Mouse (Mus musculus) activated CD4-positive, CD25-positive, alpha-beta regulatory T cell, adult 9 weeks (primary cell): ENCODE data around the gene Gm13278. TPM values are rescaled to one million over a fixed set of nuclear protein-coding genes. Genes with fewer than 3 reads are reported as not detected.

Source experiments
- polyA plus RNA-seq: library from polyadenylated mRNA; unstranded; fragments of 100-300 nt; shearing (Covaris generic); gene quantifications from one replicate; pipeline ENCODE4 v1.2.1, GENCODE M21; 2017

Gm13278 gene
- polyA plus RNA-seq = not detected

DNA sequence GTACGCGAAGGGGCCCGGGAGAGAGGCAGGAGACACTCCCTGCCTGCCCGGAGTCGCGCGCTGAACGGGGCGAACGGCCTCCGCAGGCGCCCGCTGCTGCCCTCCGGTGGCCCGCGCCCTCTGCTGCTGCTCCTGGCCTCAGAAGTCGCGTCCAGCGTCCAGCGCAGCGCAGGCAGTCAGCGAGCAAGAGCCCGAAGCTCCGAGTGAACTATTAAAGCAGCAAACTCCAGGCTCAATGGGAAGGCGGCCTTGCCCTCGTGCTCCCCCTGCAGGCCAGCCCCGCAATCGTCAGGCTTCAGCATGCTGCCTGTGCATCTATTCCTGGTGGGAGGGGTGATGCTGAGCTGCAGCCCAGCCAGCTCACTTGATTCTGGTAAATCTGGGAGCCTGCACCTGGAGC is at the start of gene Gm13278:
TSS of gene Gm13278 (plus strand) at position 301 of the 400 bp plus-strand sequence.

DNA sequence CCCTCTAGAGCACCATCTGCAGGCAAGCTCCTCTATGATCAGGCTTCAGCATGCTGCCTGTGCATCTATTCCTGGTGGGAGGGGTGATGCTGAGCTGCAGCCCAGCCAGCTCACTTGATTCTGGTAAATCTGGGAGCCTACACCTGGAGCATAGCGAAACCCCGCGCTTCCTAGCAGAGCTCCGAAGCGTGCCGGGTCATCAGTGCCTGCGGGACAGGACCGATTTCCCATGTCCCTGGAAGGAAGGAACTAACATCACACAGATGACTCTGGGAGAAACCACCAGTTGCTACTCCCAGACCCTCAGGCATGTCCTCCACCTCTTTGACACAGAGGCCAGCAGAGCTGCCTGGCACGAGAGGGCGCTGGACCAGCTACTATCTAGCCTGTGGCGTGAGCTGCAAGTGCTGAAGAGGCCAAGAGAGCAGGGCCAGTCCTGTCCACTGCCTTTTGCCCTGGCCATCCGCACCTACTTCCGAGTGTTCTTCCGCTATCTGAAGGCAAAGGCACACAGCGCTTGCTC is 36.5 kb upstream of the Gm13278 start, which contains the start of gene Gm13271:
TSS of gene Gm13271 (plus strand) at position 51 of the 523 bp plus-strand sequence.

DNA sequence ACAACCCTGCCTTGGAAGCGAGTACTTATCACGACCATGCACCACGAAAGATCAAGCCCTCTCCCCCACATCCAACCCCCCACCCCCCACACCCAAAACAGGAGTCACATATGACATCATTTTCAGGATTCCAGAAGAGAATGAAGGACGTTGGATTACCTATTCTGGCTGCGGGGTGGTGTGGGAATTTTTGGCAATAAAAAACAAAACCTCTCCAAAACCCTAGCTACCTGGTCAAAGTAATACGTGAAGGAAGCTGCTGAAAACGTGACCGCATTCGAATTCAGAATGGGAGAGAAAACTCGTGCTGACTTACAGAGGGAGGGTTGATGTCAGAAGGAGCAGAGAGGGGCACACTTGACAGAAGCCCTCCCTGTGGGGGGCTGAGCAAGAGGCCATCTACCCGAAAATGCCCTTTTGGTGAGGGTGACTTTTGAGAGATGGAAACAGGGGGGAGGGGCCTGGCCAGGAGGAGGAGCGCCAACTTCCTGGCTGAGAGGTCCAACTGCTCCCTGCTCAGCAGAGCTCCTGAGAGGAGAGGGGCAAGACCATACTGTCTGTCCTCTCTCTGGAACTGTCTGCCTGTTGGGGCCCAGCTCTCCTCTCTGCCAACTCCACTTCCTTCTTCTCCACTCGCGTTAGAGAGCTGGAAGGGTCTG is 31.6 kb upstream of the Gm13278 start, which contains the start of gene Gm13283:
TSS of gene Gm13283 (plus strand) at position 510 of the 659 bp plus-strand sequence.

DNA sequence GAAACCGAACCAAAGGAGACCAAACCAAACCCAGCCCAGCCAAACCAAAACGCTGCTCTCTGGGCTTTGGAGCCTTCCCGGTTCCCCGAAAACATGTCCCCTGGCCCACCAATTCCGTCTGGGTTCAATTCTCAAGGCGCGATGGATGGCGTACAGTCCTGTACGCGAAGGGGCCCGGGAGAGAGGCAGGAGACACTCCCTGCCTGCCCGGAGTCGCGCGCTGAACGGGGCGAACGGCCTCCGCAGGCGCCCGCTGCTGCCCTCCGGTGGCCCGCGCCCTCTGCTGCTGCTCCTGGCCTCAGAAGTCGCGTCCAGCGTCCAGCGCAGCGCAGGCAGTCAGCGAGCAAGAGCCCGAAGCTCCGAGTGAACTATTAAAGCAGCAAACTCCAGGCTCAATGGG is 17.8 kb upstream of the Gm13278 start, which contains the start of gene Gm13290:
TSS of gene Gm13290 (plus strand) at position 301 of the 400 bp plus-strand sequence.

DNA sequence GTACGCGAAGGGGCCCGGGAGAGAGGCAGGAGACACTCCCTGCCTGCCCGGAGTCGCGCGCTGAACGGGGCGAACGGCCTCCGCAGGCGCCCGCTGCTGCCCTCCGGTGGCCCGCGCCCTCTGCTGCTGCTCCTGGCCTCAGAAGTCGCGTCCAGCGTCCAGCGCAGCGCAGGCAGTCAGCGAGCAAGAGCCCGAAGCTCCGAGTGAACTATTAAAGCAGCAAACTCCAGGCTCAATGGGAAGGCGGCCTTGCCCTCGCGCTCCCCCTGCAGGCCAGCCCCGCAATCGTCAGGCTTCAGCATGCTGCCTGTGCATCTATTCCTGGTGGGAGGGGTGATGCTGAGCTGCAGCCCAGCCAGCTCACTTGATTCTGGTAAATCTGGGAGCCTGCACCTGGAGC is 14.7 kb upstream of the Gm13278 start, which contains the start of gene Gm13289:
TSS of gene Gm13289 (plus strand) at position 301 of the 400 bp plus-strand sequence.

DNA sequence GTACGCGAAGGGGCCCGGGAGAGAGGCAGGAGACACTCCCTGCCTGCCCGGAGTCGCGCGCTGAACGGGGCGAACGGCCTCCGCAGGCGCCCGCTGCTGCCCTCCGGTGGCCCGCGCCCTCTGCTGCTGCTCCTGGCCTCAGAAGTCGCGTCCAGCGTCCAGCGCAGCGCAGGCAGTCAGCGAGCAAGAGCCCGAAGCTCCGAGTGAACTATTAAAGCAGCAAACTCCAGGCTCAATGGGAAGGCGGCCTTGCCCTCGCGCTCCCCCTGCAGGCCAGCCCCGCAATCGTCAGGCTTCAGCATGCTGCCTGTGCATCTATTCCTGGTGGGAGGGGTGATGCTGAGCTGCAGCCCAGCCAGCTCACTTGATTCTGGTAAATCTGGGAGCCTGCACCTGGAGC is 11.8 kb upstream of the Gm13278 start, which contains the start of gene Gm13272:
TSS of gene Gm13272 (plus strand) at position 301 of the 400 bp plus-strand sequence.

DNA sequence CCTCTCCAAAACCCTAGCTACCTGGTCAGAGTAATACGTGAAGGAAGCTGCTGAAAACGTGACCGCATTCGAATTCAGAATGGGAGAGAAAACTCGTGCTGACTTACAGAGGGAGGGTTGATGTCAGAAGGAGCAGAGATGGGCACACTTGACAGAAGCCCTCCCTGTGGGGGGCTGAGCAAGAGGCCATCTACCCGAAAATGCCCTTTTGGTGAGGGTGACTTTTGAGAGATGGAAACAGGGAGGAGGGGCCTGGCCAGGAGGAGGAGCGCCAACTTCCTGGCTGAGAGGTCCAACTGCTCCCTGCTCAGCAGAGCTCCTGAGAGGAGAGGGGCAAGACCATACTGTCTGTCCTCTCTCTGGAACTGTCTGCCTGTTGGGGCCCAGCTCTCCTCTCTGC is 9.5 kb upstream of the Gm13278 start, which contains the start of gene Ifnz:
TSS of gene Ifnz (plus strand) at position 301 of the 400 bp plus-strand sequence.

DNA sequence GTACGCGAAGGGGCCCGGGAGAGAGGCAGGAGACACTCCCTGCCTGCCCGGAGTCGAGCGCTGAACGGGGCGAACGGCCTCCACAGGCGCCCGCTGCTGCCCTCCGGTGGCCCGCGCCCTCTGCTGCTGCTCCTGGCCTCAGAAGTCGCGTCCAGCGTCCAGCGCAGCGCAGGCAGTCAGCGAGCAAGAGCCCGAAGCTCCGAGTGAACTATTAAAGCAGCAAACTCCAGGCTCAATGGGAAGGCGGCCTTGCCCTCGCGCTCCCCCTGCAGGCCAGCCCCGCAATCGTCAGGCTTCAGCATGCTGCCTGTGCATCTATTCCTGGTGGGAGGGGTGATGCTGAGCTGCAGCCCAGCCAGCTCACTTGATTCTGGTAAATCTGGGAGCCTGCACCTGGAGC is 5.9 kb upstream of the Gm13278 start, which contains the start of gene Gm13276:
TSS of gene Gm13276 (plus strand) at position 301 of the 400 bp plus-strand sequence.

DNA sequence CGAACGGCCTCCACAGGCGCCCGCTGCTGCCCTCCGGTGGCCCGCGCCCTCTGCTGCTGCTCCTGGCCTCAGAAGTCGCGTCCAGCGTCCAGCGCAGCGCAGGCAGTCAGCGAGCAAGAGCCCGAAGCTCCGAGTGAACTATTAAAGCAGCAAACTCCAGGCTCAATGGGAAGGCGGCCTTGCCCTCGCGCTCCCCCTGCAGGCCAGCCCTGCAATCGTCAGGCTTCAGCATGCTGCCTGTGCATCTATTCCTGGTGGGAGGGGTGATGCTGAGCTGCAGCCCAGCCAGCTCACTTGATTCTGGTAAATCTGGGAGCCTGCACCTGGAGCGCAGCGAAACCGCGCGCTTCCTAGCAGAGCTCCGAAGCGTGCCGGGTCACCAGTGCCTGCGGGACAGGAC is 2.9 kb upstream of the Gm13278 start, which contains the start of gene Gm13277:
TSS of gene Gm13277 (plus strand) at position 231 of the 400 bp plus-strand sequence.

DNA sequence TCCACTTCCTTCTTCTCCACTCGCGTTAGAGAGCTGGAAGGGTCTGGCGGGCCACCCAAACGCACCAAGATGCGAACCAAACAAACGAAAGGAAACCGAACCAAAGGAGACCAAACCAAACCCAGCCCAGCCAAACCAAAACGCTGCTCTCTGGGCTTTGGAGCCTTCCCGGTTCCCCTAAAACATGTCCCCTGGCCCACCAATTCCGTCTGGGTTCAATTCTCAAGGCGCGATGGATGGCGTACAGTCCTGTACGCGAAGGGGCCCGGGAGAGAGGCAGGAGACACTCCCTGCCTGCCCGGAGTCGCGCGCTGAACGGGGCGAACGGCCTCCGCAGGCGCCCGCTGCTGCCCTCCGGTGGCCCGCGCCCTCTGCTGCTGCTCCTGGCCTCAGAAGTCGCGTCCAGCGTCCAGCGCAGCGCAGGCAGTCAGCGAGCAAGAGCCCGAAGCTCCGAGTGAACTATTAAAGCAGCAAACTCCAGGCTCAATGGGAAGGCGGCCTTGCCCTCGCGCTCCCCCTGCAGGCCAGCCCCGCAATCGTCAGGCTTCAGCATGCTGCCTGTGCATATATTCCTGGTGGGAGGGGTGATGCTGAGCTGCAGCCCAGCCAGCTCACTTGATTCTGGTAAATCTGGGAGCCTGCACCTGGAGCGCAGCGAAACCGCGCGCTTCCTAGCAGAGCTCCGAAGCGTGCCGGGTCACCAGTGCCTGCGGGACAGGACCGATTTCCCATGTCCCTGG is 2.8 kb downstream of the Gm13278 start, which contains the start of gene Gm13275:
TSS of gene Gm13275 (plus strand) at position 552 of the 740 bp plus-strand sequence.

DNA sequence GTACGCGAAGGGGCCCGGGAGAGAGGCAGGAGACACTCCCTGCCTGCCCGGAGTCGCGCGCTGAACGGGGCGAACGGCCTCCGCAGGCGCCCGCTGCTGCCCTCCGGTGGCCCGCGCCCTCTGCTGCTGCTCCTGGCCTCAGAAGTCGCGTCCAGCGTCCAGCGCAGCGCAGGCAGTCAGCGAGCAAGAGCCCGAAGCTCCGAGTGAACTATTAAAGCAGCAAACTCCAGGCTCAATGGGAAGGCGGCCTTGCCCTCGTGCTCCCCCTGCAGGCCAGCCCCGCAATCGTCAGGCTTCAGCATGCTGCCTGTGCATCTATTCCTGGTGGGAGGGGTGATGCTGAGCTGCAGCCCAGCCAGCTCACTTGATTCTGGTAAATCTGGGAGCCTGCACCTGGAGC is 5.7 kb downstream of the Gm13278 start, which contains the start of gene Gm13279:
TSS of gene Gm13279 (plus strand) at position 301 of the 400 bp plus-strand sequence.

DNA sequence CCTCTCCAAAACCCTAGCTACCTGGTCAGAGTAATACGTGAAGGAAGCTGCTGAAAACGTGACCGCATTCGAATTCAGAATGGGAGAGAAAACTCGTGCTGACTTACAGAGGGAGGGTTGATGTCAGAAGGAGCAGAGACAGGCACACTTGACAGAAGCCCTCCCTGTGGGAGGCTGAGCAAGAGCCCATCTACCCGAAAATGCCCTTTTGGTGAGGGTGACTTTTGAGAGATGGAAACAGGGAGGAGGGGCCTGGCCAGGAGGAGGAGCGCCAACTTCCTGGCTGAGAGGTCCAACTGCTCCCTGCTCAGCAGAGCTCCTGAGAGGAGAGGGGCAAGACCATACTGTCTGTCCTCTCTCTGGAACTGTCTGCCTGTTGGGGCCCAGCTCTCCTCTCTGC is 8.0 kb downstream of the Gm13278 start, which contains the start of gene Gm13285:
TSS of gene Gm13285 (plus strand) at position 301 of the 400 bp plus-strand sequence.

DNA sequence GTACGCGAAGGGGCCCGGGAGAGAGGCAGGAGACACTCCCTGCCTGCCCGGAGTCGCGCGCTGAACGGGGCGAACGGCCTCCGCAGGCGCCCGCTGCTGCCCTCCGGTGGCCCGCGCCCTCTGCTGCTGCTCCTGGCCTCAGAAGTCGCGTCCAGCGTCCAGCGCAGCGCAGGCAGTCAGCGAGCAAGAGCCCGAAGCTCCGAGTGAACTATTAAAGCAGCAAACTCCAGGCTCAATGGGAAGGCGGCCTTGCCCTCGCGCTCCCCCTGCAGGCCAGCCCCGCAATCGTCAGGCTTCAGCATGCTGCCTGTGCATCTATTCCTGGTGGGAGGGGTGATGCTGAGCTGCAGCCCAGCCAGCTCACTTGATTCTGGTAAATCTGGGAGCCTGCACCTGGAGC is 11.6 kb downstream of the Gm13278 start, which contains the start of gene Gm13287:
TSS of gene Gm13287 (plus strand) at position 301 of the 400 bp plus-strand sequence.

DNA sequence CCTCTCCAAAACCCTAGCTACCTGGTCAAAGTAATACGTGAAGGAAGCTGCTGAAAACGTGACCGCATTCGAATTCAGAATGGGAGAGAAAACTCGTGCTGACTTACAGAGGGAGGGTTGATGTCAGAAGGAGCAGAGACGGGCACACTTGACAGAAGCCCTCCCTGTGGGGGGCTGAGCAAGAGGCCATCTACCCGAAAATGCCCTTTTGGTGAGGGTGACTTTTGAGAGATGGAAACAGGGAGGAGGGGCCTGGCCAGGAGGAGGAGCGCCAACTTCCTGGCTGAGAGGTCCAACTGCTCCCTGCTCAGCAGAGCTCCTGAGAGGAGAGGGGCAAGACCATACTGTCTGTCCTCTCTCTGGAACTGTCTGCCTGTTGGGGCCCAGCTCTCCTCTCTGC is 13.9 kb downstream of the Gm13278 start, which contains the start of gene Gm13288:
TSS of gene Gm13288 (plus strand) at position 301 of the 400 bp plus-strand sequence.

DNA sequence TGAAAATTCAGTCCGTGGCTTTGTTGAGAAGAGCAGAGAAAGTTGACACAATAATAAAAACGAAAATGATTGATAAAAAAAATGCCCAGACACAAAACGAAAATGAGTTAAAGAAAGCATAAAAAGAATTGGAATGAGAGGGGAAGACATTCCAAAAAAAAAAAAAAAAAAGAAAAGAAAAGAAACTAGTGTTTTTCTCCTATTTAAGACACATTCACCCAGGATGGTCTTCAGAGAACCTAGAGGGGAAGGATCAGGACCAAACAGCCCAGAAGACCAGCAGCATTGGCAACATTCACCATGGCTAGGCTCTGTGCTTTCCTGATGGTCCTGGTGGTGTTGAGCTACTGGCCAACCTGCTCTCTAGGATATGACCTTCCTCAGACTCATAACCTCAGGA is 24.6 kb downstream of the Gm13278 start, which contains the start of gene Ifna7:
TSS of gene Ifna7 (plus strand) at position 301 of the 400 bp plus-strand sequence.

DNA sequence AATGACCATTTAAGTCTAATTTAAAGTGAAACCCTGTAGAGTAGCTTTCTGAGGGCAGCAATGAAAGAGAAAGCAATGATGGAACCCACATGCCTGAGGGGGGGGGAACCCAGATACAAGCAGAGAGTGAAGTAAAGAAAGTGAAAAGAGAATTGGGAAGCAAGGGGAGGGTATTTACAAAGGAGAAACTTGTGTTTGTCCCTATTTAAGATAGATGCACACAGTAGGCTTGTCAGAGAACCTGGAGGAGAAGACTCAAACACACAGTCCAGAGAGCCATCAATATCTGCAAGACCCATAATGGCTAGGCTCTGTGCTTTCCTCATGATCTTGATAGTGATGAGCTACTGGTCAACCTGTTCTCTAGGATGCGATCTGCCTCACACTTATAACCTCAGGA is 28.3 kb downstream of the Gm13278 start, which contains the start of gene Ifna11:
TSS of gene Ifna11 (plus strand) at position 301 of the 400 bp plus-strand sequence.

DNA sequence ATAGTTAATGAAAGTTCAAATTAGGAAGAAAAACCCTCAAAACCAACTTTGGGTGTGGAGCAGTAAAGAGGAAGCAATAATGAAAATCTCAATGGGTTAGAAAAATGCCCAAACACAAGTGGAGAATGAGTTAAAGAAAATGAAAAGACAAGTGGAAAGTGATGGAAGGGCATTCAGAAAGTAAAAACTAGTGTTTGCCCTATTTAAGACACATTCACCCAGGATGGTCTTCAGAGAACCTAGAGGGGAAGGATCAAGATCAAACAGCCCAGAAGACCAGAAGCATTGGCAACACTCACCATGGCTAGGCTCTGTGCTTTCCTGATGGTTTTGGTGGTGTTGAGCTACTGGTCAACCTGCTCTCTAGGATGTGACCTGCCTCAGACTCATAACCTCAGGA is 35.8 kb downstream of the Gm13278 start, which contains the start of gene Ifna6:
TSS of gene Ifna6 (plus strand) at position 301 of the 400 bp plus-strand sequence.

DNA sequence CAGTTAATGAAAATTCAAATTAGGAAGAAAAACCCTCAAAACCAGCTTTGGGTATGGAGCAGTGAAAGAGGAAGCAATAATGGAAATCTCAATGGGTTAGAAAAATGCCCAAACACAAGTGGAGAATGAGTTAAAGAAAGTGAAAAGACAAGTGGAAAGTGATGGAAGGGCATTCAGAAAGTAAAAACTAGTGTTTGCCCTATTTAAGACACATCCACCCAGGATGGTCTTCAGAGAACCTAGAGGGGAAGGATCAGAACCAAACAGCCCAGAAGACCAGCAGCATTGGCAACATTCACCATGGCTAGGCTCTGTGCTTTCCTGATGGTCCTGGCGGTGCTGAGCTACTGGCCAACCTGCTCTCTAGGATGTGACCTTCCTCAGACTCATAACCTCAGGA is 43.9 kb downstream of the Gm13278 start, which contains the start of gene Ifna5:
TSS of gene Ifna5 (plus strand) at position 301 of the 400 bp plus-strand sequence.

DNA sequence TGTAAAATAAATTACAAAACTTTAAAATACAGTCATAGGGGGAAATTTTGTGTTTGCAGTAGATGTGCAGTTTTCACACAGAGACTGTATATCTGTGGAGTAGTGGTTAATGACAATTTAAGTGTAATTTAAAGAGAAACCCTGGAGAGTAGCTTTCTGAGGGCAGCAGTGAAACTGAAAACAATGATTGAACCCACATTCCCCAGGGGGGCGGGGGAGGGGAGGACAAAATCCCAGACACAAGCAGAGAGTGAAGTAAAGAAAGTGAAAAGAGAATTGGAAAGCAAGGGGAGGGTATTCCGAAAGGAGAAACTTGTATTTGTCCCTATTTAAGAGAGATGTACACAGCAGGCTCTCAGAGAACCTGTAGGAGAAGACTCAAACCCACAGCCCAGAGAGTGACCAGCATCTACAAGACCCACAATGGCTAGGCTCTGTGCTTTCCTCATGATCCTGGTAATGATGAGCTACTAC is 50.1 kb downstream of the Gm13278 start, which contains the start of gene Ifna4:
TSS of gene Ifna4 (plus strand) at position 424 of the 474 bp plus-strand sequence.

